Mouse (Mus musculus) thymus, adult 2 months (tissue): ENCODE results near the gene Tspan5.

ENCODE experiments used
- CTCF ChIP-seq: fragments of 200-500 bp; IDR thresholded peaks from 2 replicates; pipeline ENCODE4 v1.5.1; 2012; ENCODE audit warnings: mild to moderate bottlenecking, control low read depth, low read length, moderate library complexity, borderline replicate concordance; ENCODE audit not compliant: control insufficient read depth, poor library complexity, insufficient read depth; ENCODE audit errors: extremely low read depth
- POLR2A ChIP-seq: fragments of 200-500 bp; IDR thresholded peaks from 2 replicates; pipeline ENCODE4 v1.6.1; 2012; ENCODE audit warnings: mild to moderate bottlenecking, low read length, control low read depth, moderate library complexity; ENCODE audit not compliant: control insufficient read depth, poor library complexity, insufficient read depth; ENCODE audit errors: extremely low read depth

DNA sequence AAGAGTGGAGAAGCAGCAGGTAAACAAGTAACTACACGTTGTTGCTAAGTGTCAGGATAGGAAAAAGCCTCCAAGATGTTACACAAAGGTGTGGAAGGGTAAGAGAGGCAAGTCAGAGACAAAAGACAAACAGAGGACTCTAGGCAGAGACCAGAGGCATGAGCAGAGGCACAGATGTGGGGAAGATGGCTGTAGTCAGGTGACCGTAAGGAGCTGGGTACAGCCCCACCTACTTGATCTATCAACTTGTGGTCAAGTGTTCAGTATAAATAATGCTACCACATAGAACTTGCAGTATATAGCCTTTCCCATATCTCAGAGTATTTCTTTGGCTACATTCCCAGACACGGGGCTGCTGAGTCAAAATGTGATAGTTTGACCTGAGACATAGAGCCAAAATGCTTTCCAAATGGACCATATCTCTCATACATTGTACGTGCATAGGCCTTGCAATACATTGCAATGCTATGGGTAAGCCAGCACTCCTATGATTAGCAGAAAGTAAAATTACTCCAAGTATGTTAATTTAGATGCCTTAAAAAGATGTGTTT is 2.8 kb upstream of the Tspan5 start:
- TF ChIP-seq CTCF (no peak), POLR2A (no peak)
